Mouse (Mus musculus) layer of hippocampus, adult 11-12 months (tissue): ENCODE data around the gene Tyw3.

Source experiments
- DNase-seq: peaks from one replicate; pipeline ENCODE4 v3.0.0; 2022; ENCODE audit warnings: low spot score

Tyw3 gene

DNA sequence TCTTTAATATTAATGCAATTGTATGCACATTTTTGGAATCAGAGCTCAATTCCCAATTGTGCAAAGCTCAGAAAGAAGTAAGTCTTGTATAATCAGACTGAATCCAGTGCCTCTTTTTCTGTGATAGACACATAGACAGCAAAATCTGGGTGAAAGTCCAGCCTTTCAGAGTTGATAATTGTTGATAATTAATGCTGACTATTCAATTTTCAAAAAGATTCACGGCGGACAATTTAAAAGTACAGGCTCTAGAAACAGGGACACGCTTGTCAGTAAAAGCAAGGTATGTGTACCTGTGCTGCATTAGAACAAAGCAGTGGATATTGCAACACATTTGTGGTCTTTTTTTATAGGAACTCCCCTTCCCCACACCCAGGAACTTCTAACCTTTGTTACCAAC lies 34.7 kb downstream of the Tyw3 start:
- no peak for DNase-seq

DNA sequence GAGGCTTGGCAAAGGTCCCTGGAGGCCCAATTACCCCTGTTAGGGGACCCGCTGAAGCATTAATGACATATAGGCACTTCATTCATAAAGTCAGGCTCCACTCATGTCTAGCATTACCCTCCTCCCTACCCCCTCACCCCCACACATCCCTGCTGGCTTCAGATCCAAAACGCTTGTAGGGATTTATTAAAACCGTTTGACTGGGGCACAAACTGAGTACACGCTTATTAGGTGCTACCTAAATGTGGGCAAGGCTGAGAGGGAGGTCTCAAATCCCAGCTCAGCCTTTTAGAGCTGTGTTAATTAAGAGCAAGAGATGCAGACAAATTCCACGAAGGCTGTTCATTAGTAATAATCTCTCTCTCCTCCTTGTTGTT lies 45.9 kb downstream of the Tyw3 start:
- DNase-seq = no peak

DNA sequence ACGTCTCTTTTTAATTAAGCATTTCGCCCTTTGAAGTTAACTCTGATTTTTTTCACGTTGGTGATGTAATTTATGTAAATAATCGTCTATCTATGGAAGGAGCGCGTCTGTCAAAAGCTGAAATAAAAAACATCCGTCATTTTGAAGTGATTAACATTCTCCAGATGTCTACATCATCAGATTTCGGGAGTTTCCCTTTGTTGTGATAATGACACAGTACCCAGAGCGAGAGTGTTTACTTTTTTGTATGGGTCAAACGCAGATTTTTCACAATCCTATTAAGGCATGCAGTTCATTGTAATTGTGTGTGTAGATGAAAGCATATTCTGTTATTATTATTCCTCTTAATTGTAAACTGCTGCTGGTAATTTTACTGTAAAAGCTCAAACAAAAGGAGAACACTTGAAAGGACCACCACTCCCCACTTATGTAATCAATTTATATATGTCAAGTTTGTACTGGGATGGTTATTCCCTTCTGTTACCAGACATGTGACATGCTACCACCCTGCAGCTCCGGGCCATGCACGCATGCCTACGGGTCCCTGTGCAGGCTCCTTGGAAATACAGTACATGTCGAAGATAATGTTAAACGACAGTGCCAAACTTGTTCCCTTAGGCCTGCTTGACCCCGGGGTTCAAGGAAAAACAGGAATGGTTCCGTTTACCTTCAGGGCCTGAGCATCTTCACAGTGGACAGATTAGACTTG lies 46.4 kb downstream of the Tyw3 start:
- no peak for DNase-seq

DNA sequence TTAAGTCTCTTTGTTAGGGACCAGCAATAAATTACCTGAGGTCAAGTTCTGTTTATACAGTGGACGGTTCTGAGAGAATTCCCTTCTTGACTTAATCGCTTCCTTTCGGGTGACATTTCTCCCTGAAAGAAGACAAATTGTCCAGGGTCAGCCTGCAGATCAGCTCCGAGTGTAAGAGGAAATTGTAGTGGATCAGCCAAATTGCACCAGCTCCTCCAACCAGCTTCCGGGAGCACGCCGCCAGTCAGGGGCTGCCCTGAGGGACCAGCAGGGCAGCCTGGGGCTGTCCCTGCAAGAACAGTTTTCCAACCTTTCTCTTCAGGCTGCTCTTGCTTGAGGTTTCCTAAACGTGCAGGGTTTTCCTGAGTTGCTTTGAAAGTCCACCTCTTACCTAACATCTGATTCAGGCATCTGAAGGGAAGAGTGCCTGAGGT lies 48.0 kb downstream of the Tyw3 start:
- no peak for DNase-seq

DNA sequence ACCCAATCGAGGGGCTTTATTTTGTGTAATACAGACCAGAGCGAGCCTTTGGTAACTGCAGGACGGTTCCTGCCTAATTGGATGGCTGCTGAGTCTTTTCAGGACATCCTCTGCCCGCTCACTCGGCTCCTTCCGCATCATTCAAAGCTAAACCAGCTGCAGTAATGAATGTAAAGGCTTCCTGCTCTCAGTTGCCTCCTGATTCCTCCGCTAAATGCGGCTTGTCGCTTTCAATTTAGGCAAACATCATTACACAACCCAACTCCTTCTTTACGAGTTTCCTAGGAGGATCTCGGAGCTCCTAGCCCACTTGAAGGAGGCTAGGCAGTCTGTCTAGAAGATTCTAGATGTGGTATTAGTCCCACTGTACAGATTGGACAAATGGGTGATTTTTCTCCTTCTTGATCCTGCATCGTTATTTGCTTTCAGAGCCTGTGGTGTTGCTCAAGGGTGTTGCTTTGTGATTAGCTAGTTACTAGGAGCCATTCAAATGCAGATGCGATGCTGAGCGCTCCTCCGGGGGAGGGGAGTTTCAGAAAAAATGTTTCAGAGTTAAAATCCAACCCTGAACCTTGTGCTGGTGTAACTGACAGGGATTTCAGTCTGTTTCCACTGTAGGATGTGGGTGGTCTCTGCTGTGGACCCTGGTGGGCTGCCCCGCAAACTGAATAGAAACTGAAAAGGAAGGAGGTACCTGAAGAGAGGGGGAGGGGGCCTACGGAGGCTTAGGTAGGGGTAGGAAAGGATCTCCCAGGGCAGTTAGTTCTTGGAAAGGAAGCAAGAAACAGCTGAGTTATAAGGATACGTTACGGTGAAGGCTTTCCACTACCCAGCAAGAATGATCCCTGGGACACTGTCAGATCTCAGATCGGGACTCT lies 49.1 kb downstream of the Tyw3 start:
- no peak for DNase-seq

DNA sequence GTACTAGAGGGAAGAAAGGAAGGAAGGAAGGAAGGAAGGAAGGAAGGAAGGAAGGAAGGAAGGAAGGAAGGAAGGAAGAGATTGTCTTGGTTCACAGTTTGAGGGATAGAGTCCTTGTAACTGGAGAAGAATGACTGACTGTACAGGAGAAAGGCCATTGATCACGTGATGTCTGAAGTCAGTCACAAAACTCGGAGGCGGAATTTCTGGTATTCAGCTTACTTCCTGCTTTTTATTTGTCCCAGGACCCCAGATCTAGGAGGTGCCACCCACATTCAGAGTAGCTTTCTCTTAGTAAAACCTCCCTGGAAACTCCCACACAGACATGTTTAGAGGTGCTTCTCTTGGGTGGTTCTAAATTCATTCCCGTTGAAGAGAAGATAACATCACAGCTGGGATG lies 50.7 kb downstream of the Tyw3 start:
- no peak for DNase-seq

DNA sequence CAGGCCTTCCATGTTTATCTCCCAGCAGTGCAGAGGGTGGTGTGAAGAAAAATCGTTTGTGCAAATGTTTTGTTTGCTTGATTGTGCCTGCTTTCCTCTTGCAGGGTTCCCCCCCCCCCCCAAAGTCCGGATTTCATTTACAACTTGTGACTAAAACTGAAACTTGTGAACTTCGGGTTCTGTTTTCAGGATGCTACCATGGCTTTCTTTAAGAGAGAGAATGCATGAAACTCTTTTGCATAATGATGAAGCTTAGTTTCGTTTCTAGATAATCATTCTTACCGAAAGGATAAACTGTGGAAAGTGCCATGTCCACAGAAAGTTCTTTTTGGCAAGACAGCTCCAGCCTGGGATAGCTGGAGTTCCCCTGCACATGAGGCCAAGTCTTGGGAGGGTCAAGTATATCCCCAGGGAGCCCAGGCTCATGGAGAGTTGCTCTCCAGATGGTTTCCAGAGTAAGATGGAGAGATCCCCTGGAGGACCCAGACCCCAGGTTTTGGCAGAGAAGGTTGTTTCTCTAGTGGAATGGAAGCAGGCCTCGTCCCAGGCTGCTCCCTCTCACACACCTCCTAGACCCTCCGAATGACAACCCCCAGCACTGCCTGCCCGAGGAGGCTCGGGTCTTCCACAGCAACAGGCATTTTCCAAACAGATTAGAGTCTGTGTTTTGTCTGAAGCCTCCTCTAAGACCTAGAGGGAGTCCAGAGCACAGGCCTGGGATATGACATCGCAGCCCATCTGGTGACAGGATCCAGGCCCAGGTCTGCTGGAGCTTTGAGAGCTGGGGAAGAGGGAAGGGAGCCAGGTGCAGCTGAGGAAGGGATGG lies 56.6 kb downstream of the Tyw3 start:
- DNase-seq = no peak

DNA sequence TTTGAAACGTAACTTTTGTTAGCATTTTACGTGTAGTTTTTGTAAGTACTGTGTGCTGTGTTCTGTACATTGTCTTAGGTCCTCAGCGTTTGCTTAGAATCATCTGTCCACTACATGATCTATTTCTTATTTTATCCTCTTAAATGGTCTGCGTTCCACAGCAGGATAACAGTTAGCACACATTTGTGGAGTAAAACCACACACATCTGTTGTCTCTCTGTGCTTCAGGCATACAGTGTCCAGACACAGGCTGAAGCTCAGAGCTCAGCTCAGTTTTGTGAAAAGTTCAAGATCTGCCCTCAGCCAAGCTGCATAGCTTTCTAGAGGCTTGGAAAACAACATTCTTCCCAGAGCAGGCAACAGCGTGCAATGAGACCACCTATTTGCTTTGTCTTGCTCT lies 60.8 kb downstream of the Tyw3 start:
- no peak for DNase-seq

DNA sequence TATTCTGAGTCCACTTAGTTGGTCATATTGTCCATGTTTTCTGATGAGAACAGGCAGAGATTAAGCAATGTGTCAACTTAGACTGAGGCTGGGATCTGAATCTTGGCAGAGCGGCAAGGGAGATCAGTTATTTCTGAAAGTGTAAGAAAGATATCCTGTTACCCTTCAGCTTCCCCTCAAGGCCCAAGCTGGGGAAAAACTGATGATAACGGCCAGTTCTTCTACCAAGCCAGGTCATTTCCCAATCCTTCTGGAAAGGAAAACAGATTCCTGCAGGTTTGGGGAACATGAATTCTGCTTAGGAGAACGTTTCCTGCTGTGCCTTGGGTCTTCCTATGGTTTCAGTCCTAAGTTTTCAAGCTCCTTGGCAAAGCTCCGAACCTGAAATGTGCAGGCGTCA lies 63.7 kb downstream of the Tyw3 start:
- no peak for DNase-seq

DNA sequence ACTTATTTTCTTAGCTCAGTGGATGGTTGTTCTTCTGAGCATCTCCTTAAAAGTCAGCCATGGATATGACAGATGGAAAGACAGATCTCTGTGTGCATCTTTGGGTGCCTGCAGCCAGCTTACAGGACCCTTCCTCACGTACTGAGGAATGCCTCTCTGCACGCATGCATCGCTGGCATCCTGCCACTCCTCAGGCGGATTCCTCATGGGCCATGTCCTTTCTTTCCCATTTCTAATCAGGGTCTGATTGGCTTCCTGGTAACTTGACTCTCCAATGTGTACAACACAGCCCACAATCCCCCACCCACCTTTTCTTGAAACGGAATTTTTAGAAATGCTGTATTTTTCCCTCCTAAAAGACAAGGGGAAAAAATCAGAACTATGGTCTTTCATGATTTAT lies 67.9 kb downstream of the Tyw3 start:
- DNase-seq = no peak

DNA sequence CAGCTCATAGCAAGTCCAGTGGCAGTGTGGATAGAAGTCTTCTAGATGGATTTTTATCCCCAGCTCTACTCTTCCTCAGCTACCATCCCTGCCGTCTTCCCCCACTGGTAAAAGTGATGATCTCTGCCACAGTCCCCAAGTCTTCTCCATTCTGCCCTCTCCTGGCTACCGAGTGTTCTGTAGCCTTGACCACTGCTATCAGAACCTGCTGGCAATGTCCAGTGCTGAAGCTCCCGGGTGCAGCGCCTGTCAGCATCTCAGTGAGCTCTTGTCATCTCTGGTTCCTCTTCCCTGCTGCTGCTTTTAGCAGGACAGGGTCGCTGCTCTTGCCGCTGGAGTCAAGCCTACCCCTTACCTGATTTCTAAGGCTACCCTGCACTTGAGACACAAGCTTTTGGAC lies 70.3 kb downstream of the Tyw3 start:
- no peak for DNase-seq
